Mouse (Mus musculus): ENCODE measurements around the gene Ccin. TPM values are rescaled to one million over a fixed set of nuclear protein-coding genes. Genes with fewer than 3 reads are reported as not detected.
A peak's percentile ranks its signal among the peaks of the same experiment; 100 is the strongest.

The Ccin gene
- polyA plus RNA-seq, 1 experiment from 2014 or later, result not detected

GRCm38 (mm10) chr4:43964326-43964833 lies 18.9 kb upstream of the Ccin start:
- Histone ChIP-seq H3K4me2 (peak overlapping the region; percentile 25; the same call in 1 of the 2 replicates), H3K27me3 (no peaks in the 10 kb centered on the region), H3K9me3 (replicated peaks) (no peaks in the 10 kb centered on the region), H3K9ac (0 out of 2 replicates have a peak overlapping the region, but pooled peaks have one; percentile 8), H3K4me3 (no peak overlapping the region), H3K36me3 (no peaks in the 10 kb centered on the region), H3K4me1 (replicated peaks) (peaks cover 41% of the 10 kb centered on the region), H3K27ac (peak overlapping the region; percentile 48; the same call in 1 of the 2 replicates)
- 38% methylated on average over 2 of the region's 2 CpGs for WGBS
- ATAC-seq (replicated peaks; ENCODE audit: insufficient number of reproducible peaks, insufficient read depth, low FRiP score, low read depth), result no peak

- H3K9me3 ChIP-seq (replicated peaks), result no peaks in the 10 kb centered on the region
- no peaks in the 10 kb centered on the region for H3K27me3 ChIP-seq
- peaks cover 41% of the 10 kb centered on the region for H3K4me1 ChIP-seq (replicated peaks)
- 29% methylated on average over 4 of the region's 4 CpGs for WGBS
- H3K4me2 ChIP-seq, result no peak overlapping the region
- H3K9ac ChIP-seq, result no peak overlapping the region
- no peak overlapping the region; the same call in 1 of the 2 replicates for H3K27ac ChIP-seq
- H3K36me3 ChIP-seq, result no peaks in the 10 kb centered on the region
- no peak for ATAC-seq (replicated peaks; ENCODE audit: insufficient number of reproducible peaks, insufficient read depth, low FRiP score, low read depth)
- H3K4me3 ChIP-seq, result no peak overlapping the region
Observed at GRCm38 (mm10) chr4:43964951-43965684, 18.2 kb upstream of the Ccin start.

GRCm38 (mm10) chr4:43965856-43966535 lies 17.3 kb upstream of the Ccin start:
- peaks cover 41% of the 10 kb centered on the region for H3K4me1 ChIP-seq (replicated peaks)
- no peak overlapping the region for H3K4me3 ChIP-seq
- H3K9ac ChIP-seq, result no peak overlapping the region
- no peak overlapping the region for H3K4me2 ChIP-seq
- no peaks in the 10 kb centered on the region for H3K36me3 ChIP-seq
- WGBS, result 82% methylated on average over 7 of the region's 7 CpGs
- no peak for ATAC-seq (replicated peaks; ENCODE audit: insufficient number of reproducible peaks, insufficient read depth, low FRiP score, low read depth)
- H3K9me3 ChIP-seq (replicated peaks), result no peaks in the 10 kb centered on the region
- no peak overlapping the region; the same call in 1 of the 2 replicates for H3K27ac ChIP-seq
- H3K27me3 ChIP-seq, result no peaks in the 10 kb centered on the region

GRCm38 (mm10) chr4:43968650-43969049 lies 14.6 kb upstream of the Ccin start:
- WGBS, result 52% methylated on average over 13 of the region's 13 CpGs
- Histone ChIP-seq H3K4me1 (replicated peaks) (peaks cover 57% of the 10 kb centered on the region), H3K36me3 (no peaks in the 10 kb centered on the region), H3K9ac (no peak overlapping the region), H3K27me3 (no peaks in the 10 kb centered on the region), H3K4me3 (no peak overlapping the region), H3K4me2 (no peak overlapping the region), H3K27ac (peak overlapping the region; percentile 25; the same call in 1 of the 2 replicates), H3K9me3 (replicated peaks) (no peaks in the 10 kb centered on the region)
- no peak for ATAC-seq (replicated peaks; ENCODE audit: insufficient number of reproducible peaks, insufficient read depth, low FRiP score, low read depth)

- H3K9me3 ChIP-seq (replicated peaks), result no peaks in the 10 kb centered on the region
- no peaks in the 10 kb centered on the region for H3K27me3 ChIP-seq
- H3K4me1 ChIP-seq (replicated peaks), result peaks cover 51% of the 10 kb centered on the region
- no peak overlapping the region for H3K4me3 ChIP-seq
- H3K4me2 ChIP-seq, result no peak overlapping the region
- ATAC-seq (replicated peaks; ENCODE audit: insufficient number of reproducible peaks, insufficient read depth, low FRiP score, low read depth), result no peak
- WGBS, result 17% methylated on average over 4 of the region's 4 CpGs
- H3K36me3 ChIP-seq, result no peaks in the 10 kb centered on the region
- H3K27ac ChIP-seq, result peak overlapping the region; percentile 4; the same call in 1 of the 2 replicates
- H3K9ac ChIP-seq, result no peak overlapping the region
Observed at GRCm38 (mm10) chr4:43969373-43969772, 13.9 kb upstream of the Ccin start.

GRCm38 (mm10) chr4:43970393-43971330 lies 12.6 kb upstream of the Ccin start:
- peaks cover 40% of the 10 kb centered on the region for H3K4me1 ChIP-seq (replicated peaks)
- no peaks in the 10 kb centered on the region for H3K9me3 ChIP-seq (replicated peaks)
- no peak overlapping the region for H3K27ac ChIP-seq
- H3K36me3 ChIP-seq, result no peaks in the 10 kb centered on the region
- H3K4me2 ChIP-seq, result no peak overlapping the region
- no peaks in the 10 kb centered on the region for H3K27me3 ChIP-seq
- 88% methylated on average over 20 of the region's 20 CpGs for WGBS
- no peak for ATAC-seq (replicated peaks; ENCODE audit: insufficient number of reproducible peaks, insufficient read depth, low FRiP score, low read depth)
- no peak overlapping the region for H3K9ac ChIP-seq
- H3K4me3 ChIP-seq, result no peak overlapping the region

- Histone ChIP-seq H3K4me3 (no peak overlapping the region), H3K4me1 (replicated peaks) (peaks cover 39% of the 10 kb centered on the region), H3K9ac (0 out of 2 replicates have a peak overlapping the region, but pooled peaks have one; percentile 26), H3K4me2 (peak overlapping the region; percentile 50), H3K27me3 (no peaks in the 10 kb centered on the region), H3K9me3 (replicated peaks) (no peaks in the 10 kb centered on the region), H3K27ac (peak overlapping the region; percentile 84), H3K36me3 (no peaks in the 10 kb centered on the region)
- WGBS, result 59% methylated on average over 9 of the region's 9 CpGs
- ATAC-seq (replicated peaks; ENCODE audit: insufficient number of reproducible peaks, insufficient read depth, low FRiP score, low read depth), result no peak
Observed at GRCm38 (mm10) chr4:43971541-43972136, 11.6 kb upstream of the Ccin start.

- H3K9ac ChIP-seq, result 0 out of 2 replicates have a peak overlapping the region, but pooled peaks have one; percentile 26
Observed at GRCm38 (mm10) chr4:43972137-43972591, 11.1 kb upstream of the Ccin start.

GRCm38 (mm10) chr4:43973526-43973981 lies 9.7 kb upstream of the Ccin start:
- Histone ChIP-seq H3K27me3 (no peaks in the 10 kb centered on the region), H3K4me2 (no peak overlapping the region), H3K9ac (no peak overlapping the region), H3K4me1 (replicated peaks) (peaks cover 35% of the 10 kb centered on the region), H3K27ac (peak overlapping the region; percentile 49), H3K9me3 (replicated peaks) (no peaks in the 10 kb centered on the region), H3K36me3 (no peaks in the 10 kb centered on the region), H3K4me3 (no peak overlapping the region)
- 38% methylated on average over 4 of the region's 4 CpGs for WGBS
- no peak for ATAC-seq (replicated peaks; ENCODE audit: insufficient number of reproducible peaks, insufficient read depth, low FRiP score, low read depth)

More at GRCm38 (mm10) chr4:43972137-43972591, 11.1 kb upstream of the Ccin start:
- Histone ChIP-seq H3K27ac (peak overlapping the region; percentile 84), H3K4me2 (peak overlapping the region; percentile 50), H3K4me1 (replicated peaks) (peaks cover 39% of the 10 kb centered on the region), H3K4me3 (no peak overlapping the region), H3K36me3 (no peaks in the 10 kb centered on the region), H3K9me3 (replicated peaks) (no peaks in the 10 kb centered on the region), H3K27me3 (no peaks in the 10 kb centered on the region)
- WGBS, result 5% methylated on average over 8 of the region's 8 CpGs
- ATAC-seq (replicated peaks; ENCODE audit: insufficient number of reproducible peaks, insufficient read depth, low FRiP score, low read depth), result peak; percentile 68

GRCm38 (mm10) chr4:43974914-43975616 lies 8.2 kb upstream of the Ccin start:
- Histone ChIP-seq H3K9me3 (replicated peaks) (no peaks in the 10 kb centered on the region), H3K36me3 (no peaks in the 10 kb centered on the region), H3K4me3 (no peak overlapping the region), H3K4me2 (no peak overlapping the region), H3K27ac (no peak overlapping the region), H3K27me3 (no peaks in the 10 kb centered on the region), H3K9ac (no peak overlapping the region), H3K4me1 (replicated peaks) (peaks cover 39% of the 10 kb centered on the region)
- WGBS, result 67% methylated on average over 10 of the region's 10 CpGs
- ATAC-seq (replicated peaks; ENCODE audit: insufficient number of reproducible peaks, insufficient read depth, low FRiP score, low read depth), result no peak

Data from heart, embryonic 15.5 days (tissue).